Mouse (Mus musculus) lung, postnatal 0 days (tissue): ENCODE data around the gene Klhdc4. TPM values are rescaled to one million over a fixed set of nuclear protein-coding genes. Genes with fewer than 3 reads are reported as not detected.

Source experiments
- ATAC-seq: fragments of 200-750 bp; cut with Nextera tagmentation; 2 replicates; pipeline ENCODE4 v1.8.0; 2017; ENCODE audit warnings: moderate library complexity
- DNase-seq: peaks from one replicate; pipeline ENCODE4 v3.0.0-alpha.2; 2016; ENCODE audit warnings: low spot score
- H3K27ac ChIP-seq: fragments of 300-500 bp; sonication (generic); 2 replicates; pipeline ENCODE4 v1.5.1; 2014; ENCODE audit warnings: antibody characterized with exemption, mild to moderate bottlenecking, low read length, mixed read lengths
- H3K27me3 ChIP-seq: fragments of 300-500 bp; sonication (generic); replicated peaks from 2 replicates; pipeline ENCODE4 v1.6.1; 2014; ENCODE audit warnings: low read length, mixed read lengths; ENCODE audit not compliant: insufficient read depth
- H3K36me3 ChIP-seq: fragments of 300-500 bp; sonication (generic); 2 replicates; pipeline ENCODE4 v1.6.1; 2014; ENCODE audit warnings: low read length, mixed read lengths; ENCODE audit not compliant: insufficient read depth
- H3K4me1 ChIP-seq: fragments of 300-500 bp; sonication (generic); 2 replicates; pipeline ENCODE4 v1.6.1; 2014; ENCODE audit warnings: antibody characterized with exemption, low read depth, low read length, mixed read lengths; ENCODE audit not compliant: insufficient read depth
- H3K4me2 ChIP-seq: fragments of 300-500 bp; sonication (generic); replicated peaks from 2 replicates; pipeline ENCODE4 v1.6.1; 2014; ENCODE audit warnings: low read depth, mild to moderate bottlenecking, low read length, moderate library complexity, mixed read lengths
- H3K4me3 ChIP-seq: fragments of 300-500 bp; sonication (generic); 2 replicates; pipeline ENCODE4 v1.5.1; 2014; ENCODE audit warnings: low read depth, low read length
- H3K9ac ChIP-seq: fragments of 300-500 bp; sonication (generic); replicated peaks from 2 replicates; pipeline ENCODE4 v1.6.1; 2014; ENCODE audit warnings: low read depth, mild to moderate bottlenecking
- H3K9me3 ChIP-seq: fragments of 300-500 bp; sonication (generic); 2 replicates; pipeline ENCODE4 v1.6.1; 2016; ENCODE audit warnings: low read length, mixed read lengths
- CTCF ChIP-seq: IDR thresholded peaks from 2 replicates; pipeline ENCODE4 v1.5.1; 2016; ENCODE audit warnings: antibody characterized with exemption, mild to moderate bottlenecking
- EP300 ChIP-seq: IDR thresholded peaks from 2 replicates; pipeline ENCODE4 v1.6.1; 2016; ENCODE audit warnings: antibody characterized with exemption, mild to moderate bottlenecking, control low read depth
- WGBS: fragments of 180-500 bp; shearing (Covaris S2); extraction: QIAGEN DNeasy Blood & Tissue Kit; methylation state at CpG from one replicate; pipeline ENCODE4 v1.1.7; 2014; 5-methylcytosine and 5-hydroxymethylcytosine counted together
- polyA plus RNA-seq: library from polyadenylated mRNA; unstranded; fragments of >200 nt; fragmentation: Nextera tagmentation; extraction: Ambion mirVana; gene quantifications from 2 replicates; pipeline ENCODE4 v1.2.1, GENCODE M21; 2015

The Klhdc4 gene
- polyA plus RNA-seq, 1 experiment from 2014 or later = 22.9 TPM

- Histone ChIP-seq H3K4me2 (no peak overlapping the region), H3K4me1 (peaks cover 5% of the 10 kb centered on the region; the same call in 1 of the 2 replicates), H3K4me3 (no peak overlapping the region), H3K9ac (no peak overlapping the region), H3K27ac (no peak overlapping the region), H3K9me3 (no peaks in the 10 kb centered on the region), H3K27me3 (no peaks in the 10 kb centered on the region), H3K36me3 (no peaks in the 10 kb centered on the region)
- 37% methylated on average over 7 of the region's 7 CpGs for WGBS
- TF ChIP-seq EP300 (no peak), CTCF (no peak)
- ATAC-seq = no peak
- no peak for DNase-seq
Observed at GRCm38 (mm10) chr8:121851716-121852115, 22.3 kb upstream of the Klhdc4 start.

GRCm38 (mm10) chr8:121850821-121851470 is 21.6 kb upstream of the Klhdc4 start:
- ATAC-seq (peak; percentile 90), DNase-seq (peak; percentile 96)
- no peaks in the 10 kb centered on the region for H3K36me3 ChIP-seq
- no peaks in the 10 kb centered on the region for H3K27me3 ChIP-seq
- no peaks in the 10 kb centered on the region for H3K9me3 ChIP-seq
- 1% methylated on average over 24 of the region's 24 CpGs for WGBS
- H3K4me1 ChIP-seq = peaks cover 5% of the 10 kb centered on the region; the same call in 1 of the 2 replicates
- no peak overlapping the region for H3K9ac ChIP-seq
- peak overlapping the region; percentile 46 for H3K4me2 ChIP-seq
- TF ChIP-seq EP300 = no peak
- peak; percentile 100 for TF ChIP-seq CTCF
- H3K4me3 ChIP-seq = no peak overlapping the region
- no peak overlapping the region for H3K27ac ChIP-seq

- WGBS = 41% methylated on average over 12 of the region's 12 CpGs
- Histone ChIP-seq H3K4me1 (peaks cover 5% of the 10 kb centered on the region; the same call in 1 of the 2 replicates), H3K4me3 (no peak overlapping the region)
Observed at GRCm38 (mm10) chr8:121850436-121850820, 21.1 kb upstream of the Klhdc4 start.

GRCm38 (mm10) chr8:121850018-121850417 is 20.6 kb upstream of the Klhdc4 start:
- Histone ChIP-seq H3K9ac (no peak overlapping the region), H3K4me1 (peaks cover 5% of the 10 kb centered on the region; the same call in 1 of the 2 replicates), H3K4me3 (no peak overlapping the region), H3K27ac (no peak overlapping the region), H3K27me3 (no peaks in the 10 kb centered on the region), H3K4me2 (no peak overlapping the region), H3K9me3 (no peaks in the 10 kb centered on the region), H3K36me3 (no peaks in the 10 kb centered on the region)
- DNase-seq (peak; percentile 86), ATAC-seq (peak; percentile 50)
- TF ChIP-seq CTCF (peak; percentile 94), EP300 (no peak)
- 14% methylated on average over 6 of the region's 6 CpGs for whole genome bisulfite sequencing

More at GRCm38 (mm10) chr8:121850436-121850820, 21.1 kb upstream of the Klhdc4 start:
- H3K4me2 ChIP-seq = peak overlapping the region; percentile 46
- H3K9ac ChIP-seq = no peak overlapping the region
- no peak for ATAC-seq
- TF ChIP-seq CTCF (no peak), EP300 (no peak)
- no peaks in the 10 kb centered on the region for H3K27me3 ChIP-seq
- no peak for DNase-seq
- no peaks in the 10 kb centered on the region for H3K36me3 ChIP-seq
- no peak overlapping the region for H3K27ac ChIP-seq
- no peaks in the 10 kb centered on the region for H3K9me3 ChIP-seq

GRCm38 (mm10) chr8:121849303-121849702 is 19.9 kb upstream of the Klhdc4 start:
- Histone ChIP-seq H3K27me3 (no peaks in the 10 kb centered on the region), H3K9ac (no peak overlapping the region), H3K27ac (no peak overlapping the region), H3K36me3 (no peaks in the 10 kb centered on the region), H3K9me3 (no peaks in the 10 kb centered on the region), H3K4me2 (no peak overlapping the region), H3K4me3 (no peak overlapping the region), H3K4me1 (peaks cover 5% of the 10 kb centered on the region; the same call in 1 of the 2 replicates)
- ATAC-seq = no peak
- no peak for DNase-seq
- TF ChIP-seq EP300 = no peak
- TF ChIP-seq CTCF = no peak
- 73% methylated on average over 9 of the region's 9 CpGs for WGBS

GRCm38 (mm10) chr8:121848495-121848894 is 19.1 kb upstream of the Klhdc4 start:
- peaks cover 5% of the 10 kb centered on the region; the same call in 1 of the 2 replicates for H3K4me1 ChIP-seq
- no peak overlapping the region for H3K4me2 ChIP-seq
- no peaks in the 10 kb centered on the region for H3K36me3 ChIP-seq
- H3K9me3 ChIP-seq = no peaks in the 10 kb centered on the region
- DNase-seq = peak; percentile 41
- TF ChIP-seq EP300 = no peak
- no peak for TF ChIP-seq CTCF
- no peak overlapping the region for H3K9ac ChIP-seq
- no peak overlapping the region for H3K27ac ChIP-seq
- WGBS = 42% methylated on average over 10 of the region's 10 CpGs
- no peak for ATAC-seq
- H3K4me3 ChIP-seq = no peak overlapping the region
- no peaks in the 10 kb centered on the region for H3K27me3 ChIP-seq
